Mouse (Mus musculus) gastrocnemius, adult 8-10 months (tissue): ENCODE data around the gene Myoz2. TPM values are rescaled to one million over a fixed set of nuclear protein-coding genes. Genes with fewer than 3 reads are reported as not detected.

Experiments
- DNase-seq, 2 experiments: peaks; one replicate each; pipeline ENCODE4 v3.0.0; 2022; ENCODE audit warnings: low spot score in 2 of 2
- microRNA-seq: library from miRNA; unstranded; fragments of <30 nt; microRNA quantifications from one replicate; pipeline ENCODE4 v1.2.0, GENCODE M21; 2022
- total RNA-seq, 4 experiments: library from RNA; stranded (reverse); gene quantifications; 2 replicates each; pipeline ENCODE4 v1.2.4; 2022

The Myoz2 gene
- total RNA-seq, 4 experiments from 2014 or later: 244 to 301 (median 265) TPM

DNA sequence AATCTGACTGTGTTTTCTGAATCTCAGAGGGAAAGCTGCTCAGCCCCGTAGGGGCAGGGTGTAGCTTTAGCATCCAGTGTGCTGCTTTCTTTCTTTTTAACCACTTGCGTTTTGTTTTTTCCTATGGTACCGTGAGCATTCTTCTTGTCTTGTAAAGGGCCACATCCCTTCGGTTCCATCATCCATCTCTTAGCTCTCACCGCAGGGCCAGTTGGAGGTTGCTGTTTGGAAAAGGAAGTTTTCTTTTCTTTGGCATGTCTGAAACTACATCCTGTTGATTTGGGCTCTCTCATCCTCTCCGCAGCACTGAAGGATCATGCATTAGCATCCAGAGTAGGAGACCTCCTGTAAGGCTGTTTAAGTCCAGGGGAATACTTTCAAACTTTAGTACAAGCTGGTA lies 25.4 kb downstream of the Myoz2 start:
- DNase-seq: no peak

DNA sequence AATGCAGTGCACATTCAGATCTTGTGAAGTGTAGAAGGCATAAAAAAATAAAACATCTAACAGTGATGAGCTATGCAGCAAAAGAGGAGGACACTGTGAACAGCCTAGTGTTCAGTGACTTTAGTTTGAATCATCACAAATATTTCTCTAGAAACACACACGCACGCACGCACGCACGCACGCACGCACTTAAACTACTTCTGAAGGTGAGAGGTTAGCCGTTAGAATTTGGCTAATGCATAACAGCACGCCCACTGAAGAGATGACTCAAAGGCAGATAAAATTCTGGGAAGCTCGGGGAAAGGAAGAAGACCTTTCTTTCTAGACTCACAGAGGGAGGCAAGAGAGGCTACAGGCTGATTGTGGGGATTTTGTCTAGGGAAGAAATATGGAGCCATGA lies 27.4 kb downstream of the Myoz2 start:
- DNase-seq: no peak

DNA sequence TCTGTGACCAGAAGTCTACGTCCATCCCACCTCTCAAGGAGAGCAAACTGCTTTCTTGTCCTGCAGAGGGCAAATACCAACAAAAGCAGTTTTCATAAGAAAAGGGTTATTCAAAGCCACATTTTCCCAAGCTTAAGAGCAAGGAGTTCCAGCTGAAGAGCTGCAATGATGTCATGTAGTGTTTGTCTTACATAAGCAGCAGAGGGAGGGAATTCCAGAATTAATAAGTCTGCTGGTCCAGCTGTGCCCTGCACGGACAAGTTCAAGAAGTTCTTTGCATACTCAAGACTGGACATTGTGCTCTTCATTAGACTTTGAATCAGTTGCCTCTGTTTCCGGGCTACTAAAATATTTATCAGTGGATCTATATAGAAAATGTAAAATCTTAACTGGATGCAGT lies 33.8 kb downstream of the Myoz2 start:
- DNase-seq: no peak

GRCm38 (mm10) chr3:122998511-122998910 lies 36.3 kb downstream of the Myoz2 start:
- DNase-seq: no peak

DNA sequence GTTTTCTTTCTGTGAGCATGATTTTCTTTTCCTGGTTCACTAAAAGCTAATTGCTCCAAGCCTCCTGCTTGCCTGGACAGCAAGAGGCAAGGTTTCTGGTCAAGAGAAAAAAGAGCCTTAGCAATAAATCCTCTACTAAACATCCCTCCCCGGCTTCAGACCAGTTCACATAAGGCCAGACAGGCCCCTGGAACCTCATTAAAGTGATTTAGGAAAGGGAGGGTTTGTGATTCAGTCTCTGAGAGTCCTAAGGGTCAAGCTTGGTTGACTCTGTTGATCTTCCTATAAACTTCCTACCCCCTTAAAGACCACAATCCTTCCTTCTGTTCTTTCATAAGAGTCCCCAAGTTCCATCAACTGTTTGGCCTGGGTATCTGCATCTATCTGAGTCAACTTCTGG lies 37.8 kb downstream of the Myoz2 start:
- DNase-seq: no peak

DNA sequence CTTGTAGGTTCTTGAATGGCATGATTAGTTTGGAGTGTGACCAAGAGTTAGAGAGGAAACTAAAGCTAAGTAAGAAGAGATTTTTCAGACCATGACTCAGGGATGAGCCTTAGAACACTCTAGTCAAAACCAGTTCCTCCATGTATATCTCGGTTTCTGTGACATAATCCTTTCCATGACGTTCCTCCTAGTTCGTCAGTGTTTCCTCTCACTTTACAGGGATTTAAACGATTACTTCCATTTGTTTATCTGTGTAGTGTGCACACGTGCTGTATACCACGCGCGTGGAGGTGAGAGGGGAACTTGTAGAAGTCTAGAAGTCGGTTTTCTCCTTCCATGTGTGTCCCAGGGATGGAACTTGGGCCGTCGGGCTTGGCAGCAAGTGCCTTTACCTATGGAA lies 47.9 kb downstream of the Myoz2 start:
- DNase-seq: no peak

- no peak for DNase-seq
These were observed 48.4 kb downstream of the Myoz2 start for GRCm38 (mm10) chr3:122986386-122986785.

DNA sequence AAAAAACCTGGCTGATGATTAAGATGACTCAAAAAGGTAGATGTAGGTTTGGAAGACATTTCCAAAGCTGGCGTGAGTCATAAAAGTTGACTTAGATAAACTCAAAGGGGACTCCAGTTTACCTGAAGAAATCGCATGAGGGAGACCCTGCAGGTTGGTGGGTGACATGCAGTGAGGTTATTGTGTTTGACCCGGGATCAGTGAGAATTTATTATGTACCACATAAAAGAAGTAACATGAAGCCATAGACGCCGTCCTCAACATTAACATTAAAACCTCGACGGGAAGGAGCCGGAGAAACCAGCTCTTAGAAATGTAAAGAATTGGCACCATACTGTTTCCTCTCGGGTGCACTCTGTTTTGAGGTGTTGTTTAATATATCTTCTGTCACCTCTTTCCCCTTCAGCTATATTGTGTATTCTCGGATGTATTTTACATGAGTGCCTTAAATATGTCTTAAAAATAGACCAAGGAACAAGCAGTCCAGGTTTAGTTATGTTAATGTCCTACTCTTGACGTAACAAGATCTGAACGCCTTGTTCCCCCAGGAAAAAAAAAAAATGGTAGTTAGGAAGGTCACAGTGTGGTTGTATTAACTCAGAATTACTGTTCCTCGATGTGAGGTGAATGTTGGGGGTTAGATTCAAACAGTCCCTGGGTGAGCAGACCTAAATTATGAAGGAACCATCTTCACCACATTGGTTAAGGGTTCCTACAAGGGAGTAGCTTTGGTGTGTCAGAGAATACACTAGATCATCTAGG lies 49.5 kb downstream of the Myoz2 start:
- DNase-seq: no peak

DNA sequence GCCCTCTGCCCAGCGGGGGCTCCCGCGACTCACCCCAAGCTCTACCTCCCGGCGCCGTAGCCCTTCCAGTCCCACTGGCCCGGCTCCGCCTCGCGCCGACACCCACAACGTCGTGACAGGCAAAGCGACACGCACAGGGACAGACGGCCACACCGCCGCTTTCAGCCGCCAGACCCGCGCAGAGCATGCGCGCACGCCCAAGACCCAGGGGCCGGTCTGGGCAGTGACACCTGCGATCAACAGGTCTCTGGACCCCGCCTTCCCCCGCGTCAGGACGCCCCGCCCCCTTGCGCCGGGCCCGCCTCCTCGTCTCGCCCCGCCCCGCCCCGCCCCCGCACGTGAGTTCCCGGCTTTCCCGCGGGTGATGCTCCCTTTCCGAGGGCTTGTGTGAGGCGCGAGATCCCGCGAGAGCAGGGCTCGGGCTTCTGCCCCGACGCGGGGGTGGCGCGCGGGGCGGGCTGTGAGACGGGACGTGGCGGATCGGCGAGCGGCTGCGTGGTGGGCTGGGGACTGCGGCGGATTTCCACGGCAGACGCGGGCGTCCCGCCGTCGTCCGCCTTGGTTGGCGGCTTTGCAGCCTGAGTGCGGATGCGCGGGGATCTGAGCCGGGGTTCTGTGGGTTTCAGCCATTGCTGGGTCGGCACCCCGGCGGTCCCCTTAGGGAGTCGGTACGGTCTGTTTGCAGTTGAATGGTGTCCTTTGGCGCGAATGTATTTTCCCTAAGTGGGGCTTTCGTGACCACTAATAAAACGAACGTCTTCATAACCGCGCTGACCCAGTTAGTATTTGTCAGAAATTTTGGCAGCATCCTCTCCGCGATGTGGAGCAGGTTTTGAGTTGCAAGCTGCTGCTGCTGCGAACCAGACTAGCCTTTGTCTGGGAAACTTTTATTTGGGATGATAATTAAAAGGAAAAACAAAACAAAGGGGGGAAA lies 50.3 kb downstream of the Myoz2 start, which contains the start of gene Usp53:
Gene Usp53, minus strand, starts transcription at position 262 of the 934 bp plus-strand sequence.
- peak; percentile 83 to 91 for DNase-seq

DNA sequence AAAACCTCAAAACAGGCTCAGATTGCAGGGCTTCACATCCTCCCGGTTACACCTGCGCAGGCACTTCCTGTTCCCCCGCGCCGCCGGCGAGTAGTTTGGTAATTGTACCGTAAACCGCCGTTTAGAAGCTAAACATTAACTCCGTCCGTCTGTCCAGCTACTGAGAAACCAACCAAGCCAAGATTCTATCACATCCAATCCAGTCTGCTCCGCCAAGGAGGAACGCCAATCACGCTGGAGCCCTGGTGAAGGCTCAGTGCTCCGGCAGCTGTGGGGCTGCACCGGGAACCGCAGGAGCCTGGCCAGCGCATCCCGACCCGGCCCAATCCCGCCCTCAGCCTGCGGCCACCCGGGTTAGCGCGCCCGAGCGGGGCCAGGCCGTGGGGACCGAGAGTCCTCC lies 51.0 kb downstream of the Myoz2 start:
- DNase-seq: no peak

- no peak for DNase-seq
These were observed 58.9 kb downstream of the Myoz2 start for GRCm38 (mm10) chr3:122975964-122976363.

DNA sequence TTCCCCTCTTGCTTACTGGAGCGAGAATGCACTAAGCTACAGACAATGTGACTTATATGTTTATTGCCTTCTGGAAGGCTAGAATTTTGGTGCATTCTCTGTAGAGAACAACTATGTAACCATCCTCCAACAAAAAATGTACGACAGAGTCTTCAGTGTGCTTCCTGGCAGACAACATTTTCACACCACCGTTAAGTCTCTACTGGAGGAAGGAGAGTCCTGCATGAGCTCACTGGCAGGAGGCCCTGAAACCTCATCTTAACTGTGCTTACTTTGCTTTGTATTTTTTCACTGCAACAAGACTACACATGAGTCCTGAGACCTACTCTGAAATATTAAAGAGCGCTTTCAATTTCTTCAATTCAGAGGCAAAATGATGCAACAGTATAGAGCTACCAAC lies 59.5 kb downstream of the Myoz2 start:
- DNase-seq: no peak

DNA sequence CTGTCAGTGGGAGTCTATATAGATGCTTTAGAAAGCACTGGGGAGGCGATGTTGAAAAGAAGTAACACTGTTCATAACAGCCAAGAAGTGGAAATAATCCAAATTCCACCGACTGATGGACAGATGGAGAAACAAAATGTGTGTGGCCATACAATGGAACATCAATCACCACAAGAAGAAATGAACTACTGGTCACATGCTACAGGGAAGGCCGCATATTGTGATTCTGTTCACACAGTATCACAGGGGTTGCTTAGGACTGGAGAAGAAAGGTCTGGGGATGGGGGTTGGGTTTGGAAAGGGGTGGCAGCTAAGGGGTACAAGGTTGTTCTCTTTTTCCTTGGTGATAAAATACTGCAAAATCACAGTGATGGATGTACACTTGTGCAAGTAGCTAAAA lies 60.0 kb downstream of the Myoz2 start:
- no peak for DNase-seq

GRCm38 (mm10) chr3:122972126-122972822 lies 62.5 kb downstream of the Myoz2 start:
- DNase-seq: no peak

DNA sequence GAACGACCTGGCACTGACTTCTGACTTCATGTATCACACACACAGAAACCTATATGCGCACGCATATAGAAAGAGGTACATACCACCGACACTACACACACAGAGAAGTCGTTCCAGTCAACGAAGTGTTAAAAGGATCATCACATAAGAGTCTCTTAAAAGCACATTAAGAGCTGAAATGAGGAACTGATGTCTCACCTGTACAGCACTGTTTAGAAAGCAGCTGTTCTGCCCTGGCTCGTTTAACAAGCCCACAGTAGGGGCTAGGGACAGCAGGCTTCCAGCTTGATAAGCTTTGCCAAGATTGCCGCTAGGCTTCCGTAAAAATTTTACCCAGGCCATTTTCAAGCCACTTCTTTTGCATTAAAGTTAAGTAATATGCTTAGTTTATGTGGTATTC lies 66.4 kb downstream of the Myoz2 start:
- no peak for DNase-seq

DNA sequence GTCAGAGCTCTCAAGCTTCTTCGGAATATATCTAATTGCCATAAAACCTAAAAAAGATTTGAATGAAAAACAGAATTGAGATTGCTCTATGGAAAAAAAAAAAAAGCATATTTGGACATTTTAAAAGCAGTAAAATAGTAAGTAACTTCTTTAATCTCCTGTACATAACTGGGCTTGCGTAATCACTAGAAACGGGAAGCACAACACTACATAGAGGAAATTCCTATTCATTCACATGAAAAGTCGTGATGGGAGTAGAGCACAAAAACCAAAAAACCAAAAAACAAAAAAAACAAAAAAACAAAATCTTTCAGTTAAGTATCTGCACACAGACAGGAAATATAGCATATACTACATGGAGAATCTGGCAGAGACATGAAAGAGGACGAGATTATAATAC lies 70.5 kb downstream of the Myoz2 start:
- DNase-seq: no peak

Small RNAs within 50 kb of the gene (microRNA-seq; reads per million reads assigned to microRNA genes)
- gene Gm22066: not detected

Other genes starting within 250 kb of the Myoz2 start
- gene Fabp2, start 139.9 kb downstream of the Myoz2 start, total RNA-seq: not detected
- gene Gm10959, start 115.7 kb downstream of the Myoz2 start, total RNA-seq: not detected
- gene 1810037I17Rik, start 110.8 kb downstream of the Myoz2 start, total RNA-seq: 10 to 100 TPM; 21.3 to 24.1 (median 23.1) TPM
- gene Usp53, start 50.5 kb downstream of the Myoz2 start, total RNA-seq: 10 to 100 TPM in 2 of 4 experiments, 1 to 10 TPM in 2; 8.0 to 14.5 (median 10.0) TPM
- gene Synpo2, start 201.1 kb upstream of the Myoz2 start, total RNA-seq: 100 to 1,000 TPM; 229 to 273 (median 251) TPM
- gene Sec24d, start 232.4 kb upstream of the Myoz2 start, total RNA-seq: 1 to 10 TPM; 3.8 to 4.2 (median 4.0) TPM